Mouse (Mus musculus) bone marrow, adult 2 months (tissue): Measurements from ENCODE around the gene H2-M10.1.

Experiments
- CTCF ChIP-seq: fragments of 200-500 bp; IDR thresholded peaks from 2 replicates; pipeline ENCODE4 v1.5.1; 2011; ENCODE audit warnings: low read length, control low read depth; ENCODE audit not compliant: control insufficient read depth, insufficient read depth
- POLR2A ChIP-seq: fragments of 200-500 bp; IDR thresholded peaks from 2 replicates; pipeline ENCODE4 v1.6.1; 2011; ENCODE audit warnings: low read depth, mild to moderate bottlenecking, control low read depth, low read length, borderline replicate concordance; ENCODE audit not compliant: control insufficient read depth

DNA sequence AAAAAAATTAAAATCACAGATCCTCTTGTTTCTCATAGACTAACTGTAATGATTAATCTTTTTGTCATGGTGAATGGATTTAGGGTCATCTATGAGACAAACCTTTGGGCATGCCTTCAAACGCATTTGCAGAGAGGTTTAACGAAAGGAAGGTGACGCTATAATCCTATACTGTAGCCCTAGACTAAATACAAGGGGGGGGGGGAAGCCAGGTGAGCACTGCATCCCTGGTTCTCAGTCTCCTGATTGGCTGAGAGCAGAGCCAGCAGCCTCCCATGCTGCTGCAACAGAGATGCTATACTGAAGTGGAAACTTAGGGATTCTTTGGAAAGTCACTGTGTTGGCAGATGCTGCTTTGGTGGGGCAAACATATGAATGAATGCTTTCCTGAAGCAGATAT, 29.8 kb upstream of the H2-M10.1 start:
- TF ChIP-seq POLR2A: no peak
- no peak for TF ChIP-seq CTCF
